Mouse (Mus musculus): Measurements from ENCODE around the gene Dusp14. TPM values are rescaled to one million over a fixed set of nuclear protein-coding genes. Genes with fewer than 3 reads are reported as not detected.

The Dusp14 gene
- polyA plus RNA-seq, 1 experiment from 2014 or later, result 21.4 TPM

DNA sequence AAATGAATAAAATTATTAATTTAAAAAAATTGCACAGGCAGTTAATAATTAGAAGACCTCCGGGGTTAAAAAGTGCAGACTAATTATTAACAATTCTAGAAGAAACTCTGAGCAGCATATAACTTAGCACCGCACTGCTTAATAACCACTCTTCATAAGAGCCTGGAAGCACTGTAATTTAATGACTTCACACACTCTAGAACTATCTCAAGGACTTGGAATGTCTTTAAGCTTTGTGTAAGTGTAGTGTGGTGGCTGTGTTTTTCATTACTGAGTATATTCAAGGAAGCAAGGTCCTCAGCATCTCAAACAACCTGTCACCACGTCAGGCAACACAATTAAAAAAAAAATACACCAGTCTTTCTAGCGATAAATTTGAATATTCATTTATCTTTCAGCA, 26.0 kb upstream of the Dusp14 start:
- peaks cover 40% of the 10 kb centered on the region; the same call in 1 of the 2 replicates for H3K36me3 ChIP-seq (ENCODE audit: control insufficient read depth, insufficient read depth, low read length)
- H3K9ac ChIP-seq (ENCODE audit: low read depth, low read length), result no peak overlapping the region
- 84% methylated on average over 4 of the region's 4 CpGs for WGBS
- H3K4me2 ChIP-seq (replicated peaks; ENCODE audit: low read depth, low read length), result no peak overlapping the region
- H3K9me3 ChIP-seq (ENCODE audit: control insufficient read depth, low read length), result no peaks in the 10 kb centered on the region
- H3K27me3 ChIP-seq (ENCODE audit: control insufficient read depth, insufficient read depth, low read length), result no peaks in the 10 kb centered on the region
- ATAC-seq (ENCODE audit: low FRiP score, low TSS enrichment), result no peak
- no peak overlapping the region for H3K4me3 ChIP-seq (ENCODE audit: low read length)
- no peaks in the 10 kb centered on the region for H3K4me1 ChIP-seq (ENCODE audit: control insufficient read depth, insufficient read depth, low read length)
- H3K27ac ChIP-seq (ENCODE audit: low read depth, low read length), result no peak overlapping the region

DNA sequence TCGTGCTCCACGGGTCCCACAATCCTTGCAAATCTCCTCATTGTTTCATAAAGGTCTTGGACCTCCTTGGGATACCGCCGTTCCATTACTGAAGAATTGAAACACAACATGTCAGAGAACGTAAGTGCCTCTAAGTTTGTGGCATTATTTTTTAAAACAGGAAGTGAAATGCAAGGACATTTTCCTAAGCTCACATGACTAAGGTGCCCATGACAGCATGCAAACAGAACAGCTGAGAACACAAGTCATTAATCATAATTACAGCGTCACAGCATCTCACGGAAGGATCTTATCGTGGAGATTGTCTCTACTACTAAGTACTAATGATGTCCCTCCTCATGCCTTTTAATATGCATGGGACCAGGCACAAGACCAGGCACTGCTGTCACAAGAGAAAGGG, 21.5 kb upstream of the Dusp14 start:
- no peak for ATAC-seq (ENCODE audit: low FRiP score, low TSS enrichment)
- no peaks in the 10 kb centered on the region for H3K27me3 ChIP-seq (ENCODE audit: control insufficient read depth, insufficient read depth, low read length)
- H3K4me2 ChIP-seq (replicated peaks; ENCODE audit: low read depth, low read length), result no peak overlapping the region
- H3K4me3 ChIP-seq (ENCODE audit: low read length), result no peak overlapping the region
- no peaks in the 10 kb centered on the region for H3K9me3 ChIP-seq (ENCODE audit: control insufficient read depth, low read length)
- no peaks in the 10 kb centered on the region for H3K4me1 ChIP-seq (ENCODE audit: control insufficient read depth, insufficient read depth, low read length)
- H3K27ac ChIP-seq (ENCODE audit: low read depth, low read length), result no peak overlapping the region
- WGBS, result 88% methylated on average over 8 of the region's 8 CpGs
- H3K9ac ChIP-seq (ENCODE audit: low read depth, low read length), result no peak overlapping the region
- peaks cover 48% of the 10 kb centered on the region for H3K36me3 ChIP-seq (ENCODE audit: control insufficient read depth, insufficient read depth, low read length)

DNA sequence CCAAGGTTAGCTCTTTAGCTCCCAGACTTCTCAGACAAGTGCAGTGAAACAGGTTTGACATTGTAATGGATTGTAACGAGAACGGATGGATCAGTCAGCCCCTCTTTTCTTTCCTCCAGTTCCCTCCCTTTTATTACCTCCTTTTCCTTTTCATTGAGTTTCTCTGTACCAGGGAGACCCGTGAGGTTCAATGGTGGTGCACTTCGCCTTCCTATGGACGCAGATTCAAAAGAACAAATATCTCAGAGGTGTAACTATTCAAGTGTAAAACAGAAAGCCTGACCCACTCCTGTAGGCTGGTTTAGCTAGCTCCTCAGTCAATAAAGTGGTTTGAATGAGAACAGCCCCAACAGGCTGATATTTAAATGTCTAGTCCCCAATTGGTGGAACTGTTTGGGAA, 12.8 kb upstream of the Dusp14 start:
- Histone ChIP-seq H3K4me3 (ENCODE audit: low read length) (no peak overlapping the region), H3K4me2 (replicated peaks; ENCODE audit: low read depth, low read length) (no peak overlapping the region), H3K9ac (ENCODE audit: low read depth, low read length) (no peak overlapping the region), H3K27me3 (ENCODE audit: control insufficient read depth, insufficient read depth, low read length) (no peaks in the 10 kb centered on the region), H3K9me3 (ENCODE audit: control insufficient read depth, low read length) (no peaks in the 10 kb centered on the region), H3K36me3 (ENCODE audit: control insufficient read depth, insufficient read depth, low read length) (peaks cover 39% of the 10 kb centered on the region), H3K4me1 (ENCODE audit: control insufficient read depth, insufficient read depth, low read length) (no peaks in the 10 kb centered on the region), H3K27ac (ENCODE audit: low read depth, low read length) (no peak overlapping the region)
- WGBS, result 94% methylated on average over 5 of the region's 5 CpGs
- no peak for ATAC-seq (ENCODE audit: low FRiP score, low TSS enrichment)

DNA sequence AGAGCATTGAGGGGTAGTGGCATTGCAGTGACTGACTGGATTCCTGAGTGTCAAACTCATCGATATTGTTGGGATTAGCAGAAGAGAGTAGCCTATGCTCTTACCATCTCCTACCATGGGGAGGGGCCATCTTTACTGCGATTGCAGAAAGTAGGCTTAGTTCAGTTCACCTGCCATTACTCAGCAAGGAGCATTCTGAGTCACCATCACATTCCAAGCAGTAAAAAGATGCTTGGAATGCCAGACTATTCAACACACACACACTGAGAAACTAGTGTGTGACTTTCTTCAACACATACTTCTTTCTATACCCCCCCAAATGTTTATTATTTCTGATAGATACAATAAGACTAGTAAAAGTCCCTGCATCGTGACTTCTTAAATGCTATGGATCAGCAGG, 11.3 kb upstream of the Dusp14 start:
- Histone ChIP-seq H3K27ac (ENCODE audit: low read depth, low read length) (no peak overlapping the region), H3K36me3 (ENCODE audit: control insufficient read depth, insufficient read depth, low read length) (peaks cover 28% of the 10 kb centered on the region)
- 95% methylated on average over 3 of the region's 3 CpGs for WGBS

DNA sequence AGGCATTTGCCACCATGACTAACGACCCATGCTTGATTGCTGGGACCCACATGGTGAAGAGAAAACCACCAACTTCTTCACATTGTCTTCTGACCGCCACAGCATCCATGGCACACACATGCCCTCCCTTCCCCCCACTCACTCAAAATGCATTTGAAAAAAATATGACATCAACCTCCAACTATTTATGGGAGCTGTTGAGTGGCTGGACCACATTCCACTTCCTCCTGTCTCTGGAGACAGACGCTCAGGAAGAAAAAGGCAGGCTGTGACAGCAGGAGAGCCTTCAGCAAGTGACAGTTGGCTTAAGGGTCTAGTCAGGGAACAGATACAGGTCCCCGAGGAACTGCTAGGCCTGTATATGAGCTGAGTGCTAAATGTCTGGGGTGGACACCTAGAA, 10.8 kb upstream of the Dusp14 start:
- H3K27ac ChIP-seq (ENCODE audit: low read depth, low read length), result no peak overlapping the region
- H3K36me3 ChIP-seq (ENCODE audit: control insufficient read depth, insufficient read depth, low read length), result peaks cover 28% of the 10 kb centered on the region
- no peaks in the 10 kb centered on the region for H3K9me3 ChIP-seq (ENCODE audit: control insufficient read depth, low read length)
- no peak overlapping the region for H3K4me2 ChIP-seq (replicated peaks; ENCODE audit: low read depth, low read length)
- H3K9ac ChIP-seq (ENCODE audit: low read depth, low read length), result no peak overlapping the region
- H3K27me3 ChIP-seq (ENCODE audit: control insufficient read depth, insufficient read depth, low read length), result no peaks in the 10 kb centered on the region
- H3K4me1 ChIP-seq (ENCODE audit: control insufficient read depth, insufficient read depth, low read length), result no peaks in the 10 kb centered on the region
- 83% methylated on average over 4 of the region's 4 CpGs for WGBS
- no peak for ATAC-seq (ENCODE audit: low FRiP score, low TSS enrichment)
- no peak overlapping the region for H3K4me3 ChIP-seq (ENCODE audit: low read length)

More for the DNA sequence above, 11.3 kb upstream of the Dusp14 start:
- no peaks in the 10 kb centered on the region for H3K27me3 ChIP-seq (ENCODE audit: control insufficient read depth, insufficient read depth, low read length)
- no peaks in the 10 kb centered on the region for H3K9me3 ChIP-seq (ENCODE audit: control insufficient read depth, low read length)
- H3K9ac ChIP-seq (ENCODE audit: low read depth, low read length), result no peak overlapping the region
- no peak for ATAC-seq (ENCODE audit: low FRiP score, low TSS enrichment)
- no peak overlapping the region for H3K4me2 ChIP-seq (replicated peaks; ENCODE audit: low read depth, low read length)
- H3K4me1 ChIP-seq (ENCODE audit: control insufficient read depth, insufficient read depth, low read length), result no peaks in the 10 kb centered on the region
- H3K4me3 ChIP-seq (ENCODE audit: low read length), result no peak overlapping the region

DNA sequence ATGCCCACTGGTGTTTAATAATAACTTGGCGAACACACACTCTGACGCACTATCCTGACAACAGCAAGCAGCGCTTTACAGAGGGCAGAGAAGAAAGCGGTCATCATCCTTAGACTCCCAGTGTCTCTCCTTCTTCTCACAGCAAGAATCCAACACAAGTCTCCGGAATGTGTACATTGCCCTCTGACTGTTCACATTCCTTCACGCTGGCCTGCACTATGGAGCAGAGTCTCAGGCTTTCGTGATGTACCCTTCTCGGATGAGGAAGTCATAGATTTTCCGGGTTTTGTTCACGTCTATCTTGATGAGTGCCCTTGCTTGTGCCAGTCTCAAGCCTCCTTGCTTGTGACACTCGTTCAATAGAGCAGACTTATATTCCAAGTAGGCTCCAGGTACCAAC, 10.3 kb upstream of the Dusp14 start:
- Histone ChIP-seq H3K4me1 (ENCODE audit: control insufficient read depth, insufficient read depth, low read length) (peaks cover 3% of the 10 kb centered on the region; the same call in 1 of the 2 replicates), H3K9ac (ENCODE audit: low read depth, low read length) (no peak overlapping the region), H3K36me3 (ENCODE audit: control insufficient read depth, insufficient read depth, low read length) (peaks cover 28% of the 10 kb centered on the region), H3K4me3 (ENCODE audit: low read length) (no peak overlapping the region), H3K9me3 (ENCODE audit: control insufficient read depth, low read length) (no peaks in the 10 kb centered on the region), H3K27me3 (ENCODE audit: control insufficient read depth, insufficient read depth, low read length) (no peaks in the 10 kb centered on the region), H3K27ac (ENCODE audit: low read depth, low read length) (no peak overlapping the region), H3K4me2 (replicated peaks; ENCODE audit: low read depth, low read length) (no peak overlapping the region)
- ATAC-seq (ENCODE audit: low FRiP score, low TSS enrichment), result no peak
- WGBS, result 88% methylated on average over 11 of the region's 11 CpGs

DNA sequence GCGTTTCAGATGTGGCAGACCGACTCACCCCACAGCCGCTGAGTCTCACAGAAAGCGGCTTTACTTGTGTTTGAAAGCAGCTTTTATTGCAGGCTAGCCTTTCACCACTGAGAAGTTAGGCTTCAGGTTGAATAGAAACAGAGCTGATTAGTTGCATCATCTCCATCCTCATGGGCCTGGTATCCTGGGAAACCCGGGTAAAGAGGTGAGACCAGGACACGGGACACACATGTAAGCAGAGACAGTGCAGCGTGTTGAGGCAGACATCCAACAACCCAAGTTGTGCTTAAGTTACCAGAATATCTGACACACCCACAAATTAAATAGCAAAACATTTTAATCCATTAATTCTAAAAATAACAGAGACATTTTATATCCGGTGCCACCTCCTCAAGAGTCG, 9.5 kb upstream of the Dusp14 start:
- Histone ChIP-seq H3K4me2 (replicated peaks; ENCODE audit: low read depth, low read length) (no peak overlapping the region), H3K4me1 (ENCODE audit: control insufficient read depth, insufficient read depth, low read length) (peaks cover 4% of the 10 kb centered on the region), H3K27ac (ENCODE audit: low read depth, low read length) (no peak overlapping the region), H3K9ac (ENCODE audit: low read depth, low read length) (no peak overlapping the region), H3K27me3 (ENCODE audit: control insufficient read depth, insufficient read depth, low read length) (no peaks in the 10 kb centered on the region), H3K36me3 (ENCODE audit: control insufficient read depth, insufficient read depth, low read length) (peaks cover 28% of the 10 kb centered on the region), H3K4me3 (ENCODE audit: low read length) (no peak overlapping the region), H3K9me3 (ENCODE audit: control insufficient read depth, low read length) (no peaks in the 10 kb centered on the region)
- WGBS, result 91% methylated on average over 9 of the region's 9 CpGs
- ATAC-seq (ENCODE audit: low FRiP score, low TSS enrichment), result no peak

DNA sequence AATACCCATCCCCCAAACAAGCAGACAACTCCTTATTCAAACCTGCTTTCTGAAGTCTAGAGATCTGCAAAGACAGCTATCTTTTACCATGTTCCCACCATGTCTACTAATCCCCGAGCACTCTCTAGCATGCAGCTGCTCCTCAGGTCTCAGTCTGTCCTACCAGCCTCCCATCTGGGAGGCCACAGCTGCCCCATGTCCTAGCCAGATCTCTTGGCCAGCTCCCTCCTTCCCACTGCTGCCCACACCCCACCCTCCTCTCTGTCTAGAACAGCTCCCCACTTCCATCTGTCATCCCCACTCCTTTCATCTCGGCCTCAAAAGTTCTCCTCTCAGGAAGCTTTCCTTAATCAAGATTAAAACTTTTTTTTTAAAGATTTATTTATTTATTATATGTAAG, 7.9 kb upstream of the Dusp14 start:
- H3K27me3 ChIP-seq (ENCODE audit: control insufficient read depth, insufficient read depth, low read length), result no peaks in the 10 kb centered on the region
- peaks cover 12% of the 10 kb centered on the region for H3K4me1 ChIP-seq (ENCODE audit: control insufficient read depth, insufficient read depth, low read length)
- H3K4me2 ChIP-seq (replicated peaks; ENCODE audit: low read depth, low read length), result no peak overlapping the region
- no peak overlapping the region for H3K9ac ChIP-seq (ENCODE audit: low read depth, low read length)
- H3K36me3 ChIP-seq (ENCODE audit: control insufficient read depth, insufficient read depth, low read length), result peaks cover 23% of the 10 kb centered on the region
- H3K27ac ChIP-seq (ENCODE audit: low read depth, low read length), result no peak overlapping the region
- no peak overlapping the region for H3K4me3 ChIP-seq (ENCODE audit: low read length)
- H3K9me3 ChIP-seq (ENCODE audit: control insufficient read depth, low read length), result no peaks in the 10 kb centered on the region
- WGBS, result 77% methylated on average over 2 of the region's 2 CpGs
- ATAC-seq (ENCODE audit: low FRiP score, low TSS enrichment), result no peak

DNA sequence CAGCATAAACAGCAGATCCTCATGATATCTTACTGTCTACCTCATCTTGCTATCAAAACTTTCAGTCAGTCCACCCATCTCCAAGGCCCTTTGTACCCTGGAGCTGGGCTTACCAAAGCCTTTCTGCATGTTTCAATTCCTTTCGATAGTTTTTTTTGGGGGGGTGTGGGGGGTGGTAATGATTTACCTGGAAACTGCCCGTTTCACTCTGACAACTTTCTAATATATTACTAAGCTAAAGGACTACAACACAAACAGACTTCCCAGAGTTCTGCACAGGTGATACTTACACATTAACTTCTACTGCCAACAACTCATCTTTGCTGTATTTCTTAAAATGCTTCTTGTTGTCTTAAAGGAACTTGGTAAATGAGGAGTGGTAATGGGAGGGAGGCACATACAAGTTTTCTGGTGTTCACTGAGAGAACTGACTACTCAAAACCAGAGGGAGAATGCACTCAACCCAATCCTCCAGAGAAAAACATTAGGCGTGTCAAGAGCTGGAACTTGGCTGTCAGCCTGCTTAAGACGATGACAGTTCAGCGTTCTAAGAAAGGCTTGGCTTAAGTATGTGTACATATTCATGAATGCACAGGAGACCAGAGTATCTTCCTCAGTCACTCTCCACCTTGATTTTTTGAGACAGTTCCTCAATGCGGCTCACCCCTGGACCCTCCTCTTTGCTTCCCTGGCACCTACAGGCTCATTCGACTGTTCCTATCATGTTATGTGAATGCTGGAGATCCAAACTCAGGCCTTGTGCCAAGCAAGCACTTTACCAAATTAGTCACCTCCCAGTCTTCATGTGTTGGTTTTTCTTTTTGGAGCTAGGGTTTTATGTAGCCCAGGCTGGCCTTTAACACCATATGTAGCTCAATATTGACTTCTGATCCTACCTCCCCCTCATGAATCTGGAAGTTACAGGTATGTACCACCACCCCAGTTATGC, 5.0 kb upstream of the Dusp14 start:
- peaks cover 5% of the 10 kb centered on the region; the same call in 1 of the 2 replicates for H3K27me3 ChIP-seq (ENCODE audit: control insufficient read depth, insufficient read depth, low read length)
- H3K4me3 ChIP-seq (ENCODE audit: low read length), result no peak overlapping the region
- peak overlapping the region; percentile 59; the same call in 1 of the 2 replicates for H3K27ac ChIP-seq (ENCODE audit: low read depth, low read length)
- no peaks in the 10 kb centered on the region for H3K9me3 ChIP-seq (ENCODE audit: control insufficient read depth, low read length)
- no peak; the same call in 1 of the 2 replicates for ATAC-seq (ENCODE audit: low FRiP score, low TSS enrichment)
- 53% methylated on average over 7 of the region's 7 CpGs for WGBS
- H3K4me2 ChIP-seq (replicated peaks; ENCODE audit: low read depth, low read length), result no peak overlapping the region
- H3K36me3 ChIP-seq (ENCODE audit: control insufficient read depth, insufficient read depth, low read length), result peaks cover 6% of the 10 kb centered on the region
- H3K4me1 ChIP-seq (ENCODE audit: control insufficient read depth, insufficient read depth, low read length), result peaks cover 12% of the 10 kb centered on the region
- no peak overlapping the region for H3K9ac ChIP-seq (ENCODE audit: low read depth, low read length)
